Mouse (Mus musculus): ENCODE measurements at regions not wholly inside any gene's neighbourhood (a gene's known extent, or its start where the extent isn't known, plus 50 kb on each side); places are given as distances from the start of the nearest gene placed in this dataset.

- TF ChIP-seq POLR2A (IDR thresholded peaks at IDR 0.05; ENCODE audit: borderline replicate concordance, insufficient read depth, low read length) (no peak), CTCF (IDR thresholded peaks at IDR 0.05; ENCODE audit: borderline replicate concordance, insufficient read depth, low read depth, low read length) (no peak)
Measured at GRCm38 (mm10) chr11:6982076-6982475, 81.2 kb upstream of the Adcy1 start.
